Mouse (Mus musculus): ENCODE measurements around the gene Rad23a.
A peak's percentile ranks its signal among the peaks of the same experiment; 100 is the strongest.

DNA sequence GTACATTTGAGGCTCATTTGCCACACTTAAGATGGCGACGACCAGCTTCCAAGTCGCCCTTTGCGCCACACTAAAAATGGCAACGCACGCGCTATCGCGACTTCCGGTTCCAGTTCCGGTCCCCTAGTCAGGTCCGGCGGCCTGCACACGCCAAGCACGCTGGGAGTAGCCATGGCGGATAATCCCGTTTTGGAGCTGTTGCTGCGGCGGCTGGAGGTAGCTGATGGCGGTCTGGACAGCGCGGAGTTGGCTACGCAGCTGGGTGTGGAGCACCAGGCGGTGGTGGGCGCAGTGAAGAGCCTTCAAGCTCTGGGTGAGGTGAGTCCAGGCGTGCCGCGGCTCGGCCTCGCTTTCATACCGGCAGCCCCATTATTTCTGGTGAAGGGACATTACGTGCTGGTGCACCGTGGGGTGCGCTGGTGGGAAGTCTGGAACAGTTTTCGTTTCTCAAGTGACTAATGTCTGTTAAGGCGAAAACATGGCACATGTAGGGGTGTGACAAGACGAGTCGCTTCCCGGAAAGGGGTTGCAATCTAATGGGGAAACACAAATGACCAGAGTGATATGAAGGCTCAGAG is 16.5 kb upstream of the Rad23a start, which contains the start of gene Farsa:
- TF ChIP-seq POLR2A (IDR thresholded peaks at IDR 0.05; ENCODE audit: extremely low read depth, insufficient read depth, low read length), result peak; percentile 85
- TF ChIP-seq CTCF (IDR thresholded peaks at IDR 0.05; ENCODE audit: low read depth, low read length), result no peak
